Mouse (Mus musculus): Measurements from ENCODE around the gene Gipc2.
A peak's percentile ranks its signal among the peaks of the same experiment; 100 is the strongest.

Gene Gipc2

GRCm38 (mm10) chr3:152117941-152118340 is 48.1 kb downstream of the Gipc2 start:
- DNase-seq (ENCODE audit: low spot score in 2 of 2), result no peak

- no peak for DNase-seq (ENCODE audit: low spot score in 2 of 2)
Observed at GRCm38 (mm10) chr3:152116140-152116539, 49.9 kb downstream of the Gipc2 start.

GRCm38 (mm10) chr3:152114786-152115185 is 51.2 kb downstream of the Gipc2 start:
- DNase-seq (ENCODE audit: low spot score in 2 of 2), result no peak

DNA sequence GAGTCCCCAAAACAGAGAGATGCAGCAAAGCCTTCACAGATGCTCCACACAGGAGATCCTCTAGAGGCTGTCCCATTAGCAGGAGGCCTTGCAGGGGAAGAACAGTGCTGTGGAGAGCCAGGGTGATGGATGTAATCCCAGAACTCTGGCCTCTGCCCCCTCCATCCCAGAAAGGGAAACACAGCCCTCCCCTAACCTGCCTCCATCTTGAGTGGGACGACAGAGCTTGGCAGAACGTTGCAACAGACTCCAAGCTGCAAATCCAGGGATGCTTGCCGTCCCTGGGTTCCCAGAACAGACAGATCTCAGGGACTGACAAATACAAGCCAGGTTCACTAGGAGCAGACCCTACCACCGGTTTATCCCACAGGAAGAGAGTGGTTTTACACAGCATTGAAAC is 51.8 kb downstream of the Gipc2 start:
- DNase-seq (ENCODE audit: low spot score in 2 of 2), result no peak

- no peak for DNase-seq (ENCODE audit: low spot score in 2 of 2)
Observed at GRCm38 (mm10) chr3:152113496-152113895, 52.5 kb downstream of the Gipc2 start.

- DNase-seq (ENCODE audit: low spot score in 2 of 2), result no peak
Observed at GRCm38 (mm10) chr3:152112664-152113063, 53.4 kb downstream of the Gipc2 start.

GRCm38 (mm10) chr3:152111482-152111881 is 54.5 kb downstream of the Gipc2 start:
- peak in 1 of 2 experiments; percentile 23 for DNase-seq (ENCODE audit: low spot score in 2 of 2)

- peak; percentile 72 to 75 for DNase-seq (ENCODE audit: low spot score in 2 of 2)
Observed at GRCm38 (mm10) chr3:152111081-152111480, 54.9 kb downstream of the Gipc2 start.

GRCm38 (mm10) chr3:152109260-152109587 is 56.8 kb downstream of the Gipc2 start:
- DNase-seq (ENCODE audit: low spot score in 2 of 2), result no peak

GRCm38 (mm10) chr3:152108560-152109259 is 57.3 kb downstream of the Gipc2 start:
- DNase-seq (ENCODE audit: low spot score in 2 of 2), result no peak

GRCm38 (mm10) chr3:152108003-152108395 is 58.0 kb downstream of the Gipc2 start:
- DNase-seq (ENCODE audit: low spot score in 2 of 2), result no peak

DNA sequence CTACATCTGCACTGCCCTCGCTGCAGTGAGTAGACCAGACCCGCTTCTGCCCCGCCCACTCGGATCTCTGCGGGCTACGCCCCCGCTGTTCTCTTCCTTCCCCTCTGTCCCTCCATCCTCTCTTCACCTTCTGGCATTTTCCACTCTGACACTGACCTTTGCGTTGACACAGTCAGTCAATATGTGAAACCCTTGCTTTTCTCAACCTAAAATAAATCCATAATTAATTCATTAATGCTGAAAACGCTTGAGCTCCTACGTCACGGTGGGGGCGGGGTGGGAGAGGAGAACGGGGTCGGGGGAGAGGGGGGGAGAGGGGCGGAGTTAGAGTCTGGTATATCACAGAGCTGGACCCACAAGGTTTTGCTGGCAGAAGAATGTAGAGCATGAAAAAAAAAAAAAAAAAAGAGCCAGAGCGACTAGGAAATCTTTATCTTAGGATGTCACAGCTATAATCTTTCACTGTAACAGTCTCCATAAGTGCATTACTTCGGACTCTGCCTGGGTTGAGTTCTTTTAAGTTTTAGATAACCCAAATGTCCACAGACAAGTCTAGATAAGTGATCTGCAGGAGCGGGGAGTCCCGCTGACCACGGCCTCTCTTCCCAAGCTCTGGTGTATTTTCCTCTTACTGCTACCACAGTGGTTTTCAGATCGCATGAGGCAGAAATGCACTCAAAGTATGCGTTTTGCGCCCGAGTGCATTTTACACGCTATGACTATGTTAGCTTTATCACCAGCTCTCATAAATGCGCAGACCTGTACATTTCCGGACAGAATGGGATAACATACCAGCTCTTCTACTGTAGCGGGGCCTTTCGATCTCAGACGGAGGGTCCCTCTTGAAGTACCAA is 58.7 kb downstream of the Gipc2 start:
- no peak for DNase-seq (ENCODE audit: low spot score in 2 of 2)

DNA sequence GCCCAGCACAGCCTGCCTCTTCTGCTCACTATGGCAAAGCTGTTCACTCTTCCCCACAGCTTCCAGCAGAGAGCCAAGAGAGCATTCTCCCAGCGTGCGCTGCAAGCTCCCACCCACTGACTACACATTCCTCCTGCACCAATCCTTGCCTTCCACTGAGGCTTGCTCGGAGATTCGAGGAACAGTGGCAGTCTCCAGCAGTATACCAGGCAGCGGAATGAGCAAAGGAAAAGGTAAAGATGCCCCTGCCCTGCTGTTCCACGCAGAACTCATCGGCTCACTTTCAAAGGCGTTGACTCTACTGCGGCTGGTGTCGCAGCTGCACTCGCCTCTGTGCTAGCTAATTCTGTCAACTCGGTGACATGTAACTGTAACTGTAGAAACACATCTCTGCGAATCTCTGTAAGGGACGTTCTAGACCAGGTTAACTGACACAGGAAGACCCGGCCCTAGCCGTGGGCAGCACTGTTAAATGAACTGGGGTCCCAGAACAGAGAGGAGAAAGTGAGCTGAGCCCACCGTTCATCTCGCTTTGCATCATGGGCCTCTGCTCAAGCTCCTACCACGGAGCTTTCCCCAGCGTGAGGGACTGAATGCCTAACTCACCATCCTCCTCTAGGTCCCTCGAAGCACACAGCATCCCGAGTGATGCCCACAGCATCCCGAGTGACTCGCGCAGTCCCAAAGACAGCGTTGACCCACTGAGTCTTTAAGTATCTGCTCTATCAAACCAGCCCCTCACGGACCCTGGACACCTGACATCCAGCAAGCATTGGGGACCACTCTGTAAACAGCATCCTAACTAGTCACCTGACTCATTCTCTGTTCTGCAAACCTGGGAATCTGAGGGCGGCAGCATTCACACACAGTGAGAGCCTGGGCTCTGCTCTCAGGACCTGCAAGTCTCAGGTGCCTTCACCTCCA is 59.5 kb downstream of the Gipc2 start:
- peak; percentile 66 to 82 for DNase-seq (ENCODE audit: low spot score in 2 of 2)

- peak; percentile 76 to 77 for DNase-seq (ENCODE audit: low spot score in 2 of 2)
Observed at GRCm38 (mm10) chr3:152105341-152105740, 60.7 kb downstream of the Gipc2 start.

GRCm38 (mm10) chr3:152103381-152103780 is 62.6 kb downstream of the Gipc2 start:
- DNase-seq (ENCODE audit: low spot score in 2 of 2), result no peak

- no peak for DNase-seq (ENCODE audit: low spot score in 2 of 2)
Observed at GRCm38 (mm10) chr3:152101459-152101858, 64.6 kb downstream of the Gipc2 start.

GRCm38 (mm10) chr3:152100119-152100818 is 65.8 kb downstream of the Gipc2 start:
- DNase-seq (ENCODE audit: low spot score in 2 of 2), result no peak

DNA sequence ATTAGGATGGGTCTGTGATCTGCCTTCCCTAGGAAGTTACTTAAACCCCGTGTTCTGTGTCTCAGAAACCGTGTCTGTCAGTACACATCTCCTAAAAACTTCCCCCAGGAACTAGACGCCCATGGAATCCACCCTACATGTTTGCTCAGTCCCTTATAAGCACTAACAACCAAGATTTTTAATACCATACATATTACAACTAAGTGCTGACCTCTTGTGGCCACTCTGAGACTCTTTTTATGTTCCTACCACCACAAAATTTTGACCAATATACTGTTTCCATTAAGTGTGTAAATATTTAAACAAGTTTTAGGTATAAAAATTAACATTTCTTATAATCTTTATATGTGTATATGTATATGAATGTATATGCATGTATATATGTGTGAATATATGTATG is 71.0 kb downstream of the Gipc2 start:
- DNase-seq (ENCODE audit: low spot score in 2 of 2), result no peak

DNA sequence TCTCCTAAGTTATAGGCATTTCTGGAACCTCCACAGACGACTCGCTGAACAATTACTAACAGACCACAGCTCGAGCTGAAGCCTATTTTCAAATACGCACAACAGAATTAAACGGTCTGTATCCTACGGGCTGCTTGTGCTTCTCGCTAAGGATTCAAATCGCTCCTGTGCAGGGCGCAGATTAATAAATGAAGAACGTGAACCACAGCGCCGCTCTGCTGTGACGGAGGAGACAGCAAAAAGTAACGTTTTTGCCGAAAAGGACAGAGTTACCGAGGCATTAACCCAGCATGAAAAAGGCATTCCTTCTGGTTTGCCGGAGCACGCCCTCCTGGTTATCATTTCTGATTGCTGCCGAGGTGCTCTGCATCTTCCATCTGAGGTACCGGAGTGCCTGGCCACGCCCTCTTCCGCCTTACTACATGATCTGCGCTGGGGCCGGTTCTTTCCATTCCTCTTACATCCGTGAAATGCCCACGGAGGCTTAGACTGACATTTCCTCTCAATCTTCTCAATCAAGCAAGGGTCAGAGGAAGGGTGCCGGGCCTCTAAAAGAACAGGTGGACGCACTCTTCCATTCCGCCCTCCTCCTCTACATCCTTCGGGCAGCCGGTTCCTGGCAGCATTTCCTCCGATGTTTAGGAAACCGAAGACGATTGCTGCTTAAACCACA is 73.5 kb downstream of the Gipc2 start:
- DNase-seq (ENCODE audit: low spot score in 2 of 2), result no peak

GRCm38 (mm10) chr3:152089178-152089577 is 76.9 kb downstream of the Gipc2 start:
- DNase-seq (ENCODE audit: low spot score in 2 of 2), result no peak

DNA sequence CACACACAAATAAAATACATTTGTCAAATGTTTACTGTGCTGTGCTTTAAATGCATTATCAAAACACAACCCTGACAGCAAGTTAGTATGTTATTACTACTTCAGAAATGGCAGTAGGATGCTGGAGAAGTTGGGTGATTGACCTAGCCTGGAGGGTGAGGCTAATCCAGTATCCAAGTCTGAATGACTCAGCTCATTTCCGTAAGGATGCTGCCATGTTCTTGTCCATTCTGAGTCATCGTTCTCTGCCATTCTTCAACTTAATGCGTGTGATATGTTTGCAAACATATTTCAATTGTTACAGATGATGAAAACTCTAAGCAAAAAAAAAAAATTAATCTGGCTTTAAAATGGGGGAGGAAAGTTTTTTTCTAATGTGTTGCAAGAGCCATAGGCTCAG is 84.6 kb downstream of the Gipc2 start:
- DNase-seq (ENCODE audit: low spot score in 2 of 2), result no peak
